Mouse (Mus musculus) G1E (cell line): Measurements from ENCODE around the gene Ptpa. TPM values are rescaled to one million over a fixed set of nuclear protein-coding genes. Genes with fewer than 3 reads are reported as not detected.

Source experiments
- ATAC-seq: 2 replicates; pipeline ENCODE4 v1.8.0; 2016; ENCODE audit warnings: mild to moderate bottlenecking; ENCODE audit not compliant: insufficient number of reproducible peaks, poor library complexity, low FRiP score, severe bottlenecking; ENCODE audit errors: extremely low read depth
- DNase-seq: peaks from one replicate; pipeline ENCODE4 v3.0.0; 2012; ENCODE audit warnings: low spot score
- H3K27me3 ChIP-seq: 2 replicates; pipeline ENCODE4 v1.6.1; 2012; ENCODE audit warnings: mild to moderate bottlenecking, low read length, inconsistent platforms; ENCODE audit not compliant: insufficient read depth
- H3K36me3 ChIP-seq: replicated peaks from 2 replicates; pipeline ENCODE3; 2012; ENCODE audit warnings: mild to moderate bottlenecking, inconsistent platforms
- H3K4me1 ChIP-seq: 2 replicates; pipeline ENCODE4 v1.6.1; 2012; ENCODE audit warnings: low read depth, low read length, inconsistent platforms, mixed read lengths; ENCODE audit not compliant: insufficient read depth
- H3K4me3 ChIP-seq: 2 replicates; pipeline ENCODE4 v1.5.1; 2012; ENCODE audit warnings: low read depth, mild to moderate bottlenecking, inconsistent platforms, low read length, moderate library complexity, mixed read lengths
- H3K9me3 ChIP-seq: replicated peaks from 2 replicates; pipeline ENCODE4 v1.6.1; 2012; ENCODE audit warnings: inconsistent platforms
- CTCF ChIP-seq: IDR thresholded peaks from 2 replicates; pipeline ENCODE4 v1.5.1; 2012; ENCODE audit warnings: low read depth, low read length, inconsistent platforms, mixed read lengths
- GATA1 ChIP-seq: IDR thresholded peaks from 2 replicates; pipeline ENCODE4 v1.6.1; 2012; ENCODE audit warnings: borderline replicate concordance, low read length, inconsistent platforms, mixed read lengths
- GATA2 ChIP-seq: IDR thresholded peaks from 2 replicates; pipeline ENCODE4 v1.6.1; 2012; ENCODE audit warnings: low read depth, low read length, inconsistent platforms, borderline replicate concordance
- POLR2AphosphoS5 ChIP-seq: IDR thresholded peaks from 2 replicates; pipeline ENCODE4 v1.6.1; 2012; ENCODE audit warnings: low read depth, low read length, inconsistent platforms; ENCODE audit not compliant: insufficient replicate concordance
- TAL1 ChIP-seq: conservative IDR thresholded peaks from 2 replicates; pipeline ENCODE4 v1.6.1; 2012; ENCODE audit warnings: low read depth, low read length, inconsistent platforms, mixed read lengths
- polyA plus RNA-seq: library from polyadenylated mRNA; stranded (reverse); fragments of >175 nt; gene quantifications from 2 replicates; pipeline ENCODE4 v1.2.3, GENCODE M21; 2012
- total RNA-seq, 2 experiments: library from RNA; stranded (forward) in 1 of 2; stranded (reverse) in 1 of 2; fragments of 200-1000 nt in 1 of 2; fragments of >200 nt in 1 of 2; fragmentation: Nextera tagmentation in 1 of 2; gene quantifications; 2 replicates each; pipeline ENCODE4 v1.2.3; 2014 to 2017

Gene Ptpa
- total and polyA plus RNA-seq, 3 experiments, result 81.5 to 583 (median 106) TPM

DNA sequence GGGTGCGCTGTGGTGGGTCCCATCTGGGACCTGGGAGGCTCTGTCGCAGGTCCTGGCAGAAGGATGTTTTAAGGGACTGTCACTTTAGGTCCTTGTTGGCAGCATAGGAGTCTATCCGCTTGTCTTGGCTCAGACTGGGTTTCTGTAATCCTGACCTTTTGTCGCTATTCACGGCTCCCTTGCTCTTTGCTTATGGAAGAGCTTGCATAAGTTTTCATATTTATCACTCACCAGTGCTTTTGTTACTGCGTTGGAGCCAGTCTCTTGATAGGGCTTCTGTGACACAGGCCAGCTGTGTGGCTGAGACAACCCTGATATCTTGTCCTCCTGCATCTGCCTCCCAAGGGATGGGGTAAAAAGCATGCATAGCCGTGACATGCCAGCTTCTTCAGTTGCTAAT is 36.5 kb upstream of the Ptpa start:
- peaks cover 45% of the 10 kb centered on the region for H3K4me1 ChIP-seq
- no peak for ATAC-seq
- TF ChIP-seq TAL1, result no peak
- TF ChIP-seq GATA2, result no peak
- no peaks in the 10 kb centered on the region for H3K27me3 ChIP-seq
- no peak for DNase-seq
- no peaks in the 10 kb centered on the region for H3K9me3 ChIP-seq
- no peak overlapping the region for H3K4me3 ChIP-seq
- peaks cover 98% of the 10 kb centered on the region for H3K36me3 ChIP-seq

- ATAC-seq (no peak), DNase-seq (no peak)
- H3K36me3 ChIP-seq, result peaks cover 99% of the 10 kb centered on the region
- H3K4me3 ChIP-seq, result peak overlapping the region; percentile 34; the same call in 1 of the 2 replicates
- H3K9me3 ChIP-seq, result no peaks in the 10 kb centered on the region
- H3K27me3 ChIP-seq, result no peaks in the 10 kb centered on the region
- TF ChIP-seq GATA2 (no peak), GATA1 (no peak), TAL1 (0 out of 2 replicates have a peak, but pooled peaks have one; percentile 19), POLR2AphosphoS5 (no peak), CTCF (no peak)
- H3K4me1 ChIP-seq, result peaks cover 52% of the 10 kb centered on the region
Observed at GRCm38 (mm10) chr2:30380564-30381376, 35.1 kb upstream of the Ptpa start.

- Histone ChIP-seq H3K36me3 (peaks cover 98% of the 10 kb centered on the region), H3K27me3 (no peaks in the 10 kb centered on the region), H3K4me1 (peaks cover 49% of the 10 kb centered on the region), H3K4me3 (no peak overlapping the region), H3K9me3 (no peaks in the 10 kb centered on the region)
- ATAC-seq, result no peak
- TF ChIP-seq POLR2AphosphoS5 (no peak), CTCF (no peak), TAL1 (no peak), GATA2 (no peak), GATA1 (no peak)
- DNase-seq, result no peak
Observed at GRCm38 (mm10) chr2:30381377-30381725, 34.5 kb upstream of the Ptpa start.

- Histone ChIP-seq H3K36me3 (peaks cover 71% of the 10 kb centered on the region), H3K9me3 (no peaks in the 10 kb centered on the region), H3K4me3 (no peak overlapping the region), H3K27me3 (no peaks in the 10 kb centered on the region), H3K4me1 (peaks cover 30% of the 10 kb centered on the region)
- DNase-seq, result no peak
- no peak for TF ChIP-seq TAL1
- TF ChIP-seq POLR2AphosphoS5, result no peak
- no peak for TF ChIP-seq GATA2
- TF ChIP-seq GATA1, result no peak
- no peak for TF ChIP-seq CTCF
- ATAC-seq, result no peak
Observed at GRCm38 (mm10) chr2:30384814-30385213, 31.0 kb upstream of the Ptpa start.

DNA sequence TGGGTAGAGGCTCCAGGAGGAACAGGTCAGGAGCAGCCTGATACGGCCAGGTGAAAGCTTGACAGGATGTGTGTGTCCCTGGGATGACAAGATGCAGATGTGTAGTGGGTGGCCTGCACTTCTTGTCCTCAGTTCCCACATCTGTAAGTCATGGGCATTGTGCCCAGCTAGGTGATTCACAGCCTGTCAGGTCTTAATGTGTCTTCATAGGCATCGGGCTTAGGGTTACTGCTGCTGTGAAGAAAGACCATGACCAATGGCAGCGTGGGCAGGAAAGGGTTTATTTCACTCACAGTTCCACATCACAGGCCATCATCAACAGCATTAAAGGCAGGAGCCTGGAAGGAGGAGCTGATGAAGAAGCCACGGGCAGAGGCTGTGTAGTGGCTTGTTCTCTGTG is 30.2 kb upstream of the Ptpa start:
- DNase-seq (no peak), ATAC-seq (no peak)
- Histone ChIP-seq H3K27me3 (no peaks in the 10 kb centered on the region), H3K4me1 (peaks cover 27% of the 10 kb centered on the region), H3K36me3 (peaks cover 64% of the 10 kb centered on the region), H3K4me3 (no peak overlapping the region), H3K9me3 (no peaks in the 10 kb centered on the region)
- TF ChIP-seq CTCF (no peak), GATA1 (no peak), POLR2AphosphoS5 (no peak), GATA2 (no peak), TAL1 (no peak)

- ATAC-seq (no peak), DNase-seq (no peak)
- H3K36me3 ChIP-seq, result peaks cover 51% of the 10 kb centered on the region
- no peaks in the 10 kb centered on the region for H3K27me3 ChIP-seq
- no peak for TF ChIP-seq TAL1
- no peak for TF ChIP-seq CTCF
- no peak for TF ChIP-seq GATA2
- TF ChIP-seq POLR2AphosphoS5, result no peak
- no peak for TF ChIP-seq GATA1
- H3K4me1 ChIP-seq, result peaks cover 26% of the 10 kb centered on the region
- H3K9me3 ChIP-seq, result no peaks in the 10 kb centered on the region
- H3K4me3 ChIP-seq, result no peak overlapping the region
Observed at GRCm38 (mm10) chr2:30386913-30387312, 28.9 kb upstream of the Ptpa start.
